In genomic region chr11:109594761-109595160, GRCm38 (mm10) we compare ENCODE assay signal across 28 mouse cellular contexts. TPM values are rescaled to one million over a fixed set of nuclear protein-coding genes. Genes with fewer than 3 reads are reported as not detected.
DNase-seq lines count a peak whose midpoint lies in the region; ATAC-seq lines count a peak whose summit lies in the region.
"Had no signal": no experiment of that assay in that cellular context is flagged by ENCODE, and none has a peak within 500 bp of the region (broad histone marks: within the 10 kb centered on the region; RNA-seq: fewer than 3 reads in every experiment).

No protein-coding gene starts in this region.

- no peak overlapping the region for H3K27ac ChIP-seq in heart, embryonic 12.5 days (ENCODE audit: poor library complexity, severe bottlenecking)
- no peak overlapping the region for H3K27ac ChIP-seq in kidney, embryonic 15.5 days
- H3K27ac ChIP-seq in limb, embryonic 12.5 days, result peak overlapping the region; percentile 17; the same call in 1 of the 2 replicates
- no peak overlapping the region for H3K27ac ChIP-seq in forebrain, embryonic 10.5 days
- H3K27ac ChIP-seq: hindbrain, embryonic 10.5 days; midbrain, embryonic 10.5 days; neural tube, embryonic 15.5 days had no signal

- no peak overlapping the region for H3K9ac ChIP-seq in heart, embryonic 12.5 days
- no peak overlapping the region for H3K9ac ChIP-seq in kidney, embryonic 15.5 days
- H3K9ac ChIP-seq in limb, embryonic 12.5 days (replicated peaks), result no peak overlapping the region
- H3K9ac ChIP-seq: heart, embryonic 13.5 days; intestine, embryonic 15.5 days; neural tube, embryonic 15.5 days; stomach, embryonic 15.5 days had no signal

- peak; percentile 49 to 51 for DNase-seq in heart, adult 18-20 months
- DNase-seq in kidney, adult 18-20 months, result peak; percentile 24
- peak; percentile 54 for DNase-seq in kidney, postnatal 10 days
- DNase-seq in forebrain, embryonic 10.5 days (ENCODE audit: extremely low spot score, low spot score), result no peak
- DNase-seq: adrenal gland, adult 2 months; B cell, adult 2 months; cerebellum, adult 18-20 months; gastrocnemius, postnatal 10 days; left cerebral cortex, postnatal 4 days; lung, adult 18-20 months; lung, postnatal 10 days; right cerebral cortex, adult 18-20 months; right cerebral cortex, postnatal 4 days; thymus, postnatal 25 days had no signal

- H3K9me3 ChIP-seq in heart, embryonic 12.5 days (replicated peaks), result no peaks in the 10 kb centered on the region
- no peaks in the 10 kb centered on the region for H3K9me3 ChIP-seq in kidney, embryonic 15.5 days (replicated peaks)
- H3K9me3 ChIP-seq in limb, embryonic 12.5 days, result no peaks in the 10 kb centered on the region
- H3K9me3 ChIP-seq in forebrain, embryonic 10.5 days, result no peaks in the 10 kb centered on the region
- H3K9me3 ChIP-seq: G1E; heart, embryonic 13.5 days; hindbrain, embryonic 10.5 days; intestine, embryonic 15.5 days; midbrain, embryonic 10.5 days; neural tube, embryonic 15.5 days; stomach, embryonic 15.5 days had no signal

- 87% methylated on average over 8 of the region's 8 CpGs for WGBS in heart, embryonic 12.5 days
- WGBS in kidney, embryonic 15.5 days, result 86% methylated on average over 8 of the region's 8 CpGs
- 90% methylated on average over 8 of the region's 8 CpGs for WGBS in limb, embryonic 12.5 days
- 90% methylated on average over 8 of the region's 8 CpGs for WGBS in forebrain, embryonic 10.5 days

- H3K36me3 ChIP-seq in heart, embryonic 12.5 days, result peaks cover 43% of the 10 kb centered on the region
- H3K36me3 ChIP-seq in kidney, embryonic 15.5 days, result peaks cover 14% of the 10 kb centered on the region; the same call in 1 of the 2 replicates
- H3K36me3 ChIP-seq in limb, embryonic 12.5 days, result peaks cover 34% of the 10 kb centered on the region
- peaks cover 6% of the 10 kb centered on the region; the same call in 1 of the 2 replicates for H3K36me3 ChIP-seq in forebrain, embryonic 10.5 days (replicated peaks)
- H3K36me3 ChIP-seq: neural tube, embryonic 15.5 days had no signal

- H3K4me1 ChIP-seq in heart, embryonic 12.5 days (replicated peaks), result peaks cover 21% of the 10 kb centered on the region
- H3K4me1 ChIP-seq in kidney, embryonic 15.5 days, result peaks cover 24% of the 10 kb centered on the region
- H3K4me1 ChIP-seq in limb, embryonic 12.5 days (replicated peaks), result peaks cover 19% of the 10 kb centered on the region
- no peaks in the 10 kb centered on the region for H3K4me1 ChIP-seq in forebrain, embryonic 10.5 days
- H3K4me1 ChIP-seq: hindbrain, embryonic 10.5 days; midbrain, embryonic 10.5 days; neural tube, embryonic 15.5 days had no signal

- H3K27me3 ChIP-seq in heart, embryonic 12.5 days (replicated peaks), result no peaks in the 10 kb centered on the region
- no peaks in the 10 kb centered on the region for H3K27me3 ChIP-seq in kidney, embryonic 15.5 days
- no peaks in the 10 kb centered on the region for H3K27me3 ChIP-seq in limb, embryonic 12.5 days
- H3K27me3 ChIP-seq in forebrain, embryonic 10.5 days (ENCODE audit: poor library complexity, severe bottlenecking), result no peaks in the 10 kb centered on the region
- H3K27me3 ChIP-seq: CH12.LX; heart, embryonic 13.5 days; intestine, embryonic 15.5 days; neural tube, embryonic 15.5 days; stomach, embryonic 15.5 days had no signal

- no peak overlapping the region for H3K4me2 ChIP-seq in heart, embryonic 12.5 days
- H3K4me2 ChIP-seq in kidney, embryonic 15.5 days, result no peak overlapping the region
- no peak overlapping the region for H3K4me2 ChIP-seq in limb, embryonic 12.5 days
- H3K4me2 ChIP-seq: heart, embryonic 13.5 days; intestine, embryonic 15.5 days; liver, embryonic 11.5 days; neural tube, embryonic 15.5 days; stomach, embryonic 15.5 days had no signal

- no peak overlapping the region for H3K4me3 ChIP-seq in heart, embryonic 12.5 days
- no peak overlapping the region for H3K4me3 ChIP-seq in kidney, embryonic 15.5 days (replicated peaks)
- H3K4me3 ChIP-seq in limb, embryonic 12.5 days (replicated peaks), result no peak overlapping the region
- no peak overlapping the region for H3K4me3 ChIP-seq in forebrain, embryonic 10.5 days
- H3K4me3 ChIP-seq: heart, embryonic 13.5 days; hindbrain, embryonic 10.5 days; intestine, embryonic 15.5 days; midbrain, embryonic 10.5 days; neural tube, embryonic 15.5 days; stomach, embryonic 15.5 days had no signal

- ATAC-seq in heart, embryonic 12.5 days (ENCODE audit: insufficient number of reproducible peaks, low FRiP score), result no peak
- no peak for ATAC-seq in kidney, embryonic 15.5 days (replicated peaks; ENCODE audit: low FRiP score)
- ATAC-seq in limb, embryonic 12.5 days (ENCODE audit: insufficient number of reproducible peaks, insufficient read depth, low FRiP score, low TSS enrichment, low read depth), result no peak
- ATAC-seq: forebrain, embryonic 14.5 days; hindbrain, embryonic 16.5 days; intestine, embryonic 15.5 days had no signal

RNA-seq across cellular contexts. Expression of gene Wipi1, which starts 17.0 kb away (rescaled TPM):
- total RNA-seq in heart, adult 18-20 months (2021), result 100 to 1,000 TPM; 100 to 107 TPM
- 49.9 and 51.3 TPM in 2 replicates for polyA plus RNA-seq in heart, embryonic 12.5 days (2016; fragmentation: Nextera tagmentation; extraction: Ambion mirVana)
- polyA plus RNA-seq in kidney, embryonic 15.5 days (2015; fragmentation: Nextera tagmentation; extraction: Ambion mirVana), result 35.0 and 35.5 TPM in 2 replicates
- 40.6 and 41.0 TPM in 2 replicates for polyA plus RNA-seq in limb, embryonic 12.5 days (2016; fragmentation: Nextera tagmentation; extraction: Ambion mirVana)
- 15.7 and 18.4 TPM in 2 replicates for polyA plus RNA-seq in forebrain, embryonic 10.5 days (2016; fragmentation: Nextera tagmentation; extraction: Ambion mirVana)

RNA-seq across cellular contexts. Expression of gene Prkar1a, which starts 54.4 kb away (rescaled TPM):
- total RNA-seq in heart, adult 18-20 months (2021), result 100 to 1,000 TPM; 371 to 461 TPM
- 507 and 511 TPM in 2 replicates for polyA plus RNA-seq in heart, embryonic 12.5 days (2016; fragmentation: Nextera tagmentation; extraction: Ambion mirVana)
- polyA plus RNA-seq in kidney, embryonic 15.5 days (2015; fragmentation: Nextera tagmentation; extraction: Ambion mirVana), result 354 and 359 TPM in 2 replicates
- polyA plus RNA-seq in limb, embryonic 12.5 days (2016; fragmentation: Nextera tagmentation; extraction: Ambion mirVana), result 359 and 372 TPM in 2 replicates
- polyA plus RNA-seq in forebrain, embryonic 10.5 days (2016; fragmentation: Nextera tagmentation; extraction: Ambion mirVana), result 300 TPM in 2 replicates
